22 mouse cellular contexts compared by ENCODE assay signal in the genomic region with DNA sequence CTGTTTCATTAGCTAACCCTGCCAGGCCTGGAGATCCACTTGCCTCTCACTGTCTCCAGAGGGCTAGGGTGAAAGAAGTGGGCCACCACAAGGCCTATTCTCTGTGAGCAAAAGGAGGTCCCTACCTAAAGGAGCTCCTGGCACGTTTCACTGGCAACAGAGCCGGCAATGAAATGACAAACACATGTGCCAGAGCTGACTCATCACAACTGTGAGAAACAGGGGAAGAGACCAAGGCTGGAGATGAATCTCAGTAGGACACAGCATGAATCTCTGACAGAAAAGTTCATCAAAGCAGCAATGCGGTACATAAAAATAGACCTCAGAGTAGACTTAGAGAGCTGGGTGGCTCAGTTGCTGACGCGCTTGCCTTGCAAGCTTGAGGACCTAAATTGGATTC. TPM values are rescaled to one million over a fixed set of nuclear protein-coding genes. Genes with fewer than 3 reads are reported as not detected.
DNase-seq lines count a peak whose midpoint lies in the region; ATAC-seq and TF ChIP-seq lines count a peak whose summit lies in the region.
"Had no signal": no experiment of that assay in that cellular context is flagged by ENCODE, and none has a peak within 500 bp of the region (broad histone marks: within the 10 kb centered on the region; RNA-seq: fewer than 3 reads in every experiment).

No protein-coding gene starts in this region.

- no peak overlapping the region for H3K9ac ChIP-seq in intestine, postnatal 0 days (ENCODE audit: low read depth, low read length)
- H3K9ac ChIP-seq in intestine, embryonic 16.5 days (ENCODE audit: low read depth, low read length) = no peak overlapping the region
- no peak overlapping the region for H3K9ac ChIP-seq in embryonic facial prominence, embryonic 15.5 days
- H3K9ac ChIP-seq: heart, embryonic 15.5 days; neural tube, embryonic 12.5 days had no signal

- H3K79me3 ChIP-seq in C2C12 (ENCODE audit: low read depth) = no peaks in the 10 kb centered on the region

- H3K27ac ChIP-seq in intestine, postnatal 0 days (ENCODE audit: low read depth, low read length) = 0 out of 2 replicates have a peak overlapping the region, but pooled peaks have one; percentile 54
- H3K27ac ChIP-seq in intestine, embryonic 16.5 days (ENCODE audit: low read length) = no peak overlapping the region
- 0 out of 2 replicates have a peak overlapping the region, but pooled peaks have one; percentile 2 for H3K27ac ChIP-seq in embryonic facial prominence, embryonic 15.5 days (replicated peaks)
- H3K27ac ChIP-seq: heart, adult 2 months; heart, embryonic 15.5 days; hindbrain, postnatal 0 days; neural tube, embryonic 12.5 days had no signal

- 61% methylated on average over 5 of the region's 5 CpGs for WGBS in intestine, postnatal 0 days
- 59% methylated on average over 5 of the region's 5 CpGs for WGBS in intestine, embryonic 16.5 days
- WGBS in embryonic facial prominence, embryonic 15.5 days = 41% methylated on average over 5 of the region's 5 CpGs

- H3ac ChIP-seq in C2C12 (ENCODE audit: control insufficient read depth, insufficient read length, low read depth) = no peak overlapping the region

- no peak for ATAC-seq in intestine, postnatal 0 days
- ATAC-seq in intestine, embryonic 16.5 days = no peak
- ATAC-seq in embryonic facial prominence, embryonic 15.5 days (ENCODE audit: insufficient number of reproducible peaks, low FRiP score, low TSS enrichment, low read depth) = no peak
- ATAC-seq: activated CD4-positive, CD25-positive, alpha-beta regulatory T cell, adult 4 months; forebrain, embryonic 14.5 days; hindbrain, postnatal 0 days; Patski had no signal

- no peaks in the 10 kb centered on the region for H3K4me1 ChIP-seq in intestine, postnatal 0 days (replicated peaks; ENCODE audit: control insufficient read depth, insufficient read depth, low read length)
- H3K4me1 ChIP-seq in intestine, embryonic 16.5 days (ENCODE audit: control insufficient read depth, insufficient read depth, low read length) = 0 out of 2 replicates have a peak, but pooled peaks cover 3% of the 10 kb centered on the region
- H3K4me1 ChIP-seq in embryonic facial prominence, embryonic 15.5 days = peaks cover 4% of the 10 kb centered on the region; the same call in 1 of the 2 replicates
- H3K4me1 ChIP-seq: neural tube, embryonic 12.5 days had no signal

- no peak for TF ChIP-seq CTCF in intestine, postnatal 0 days (IDR thresholded peaks at IDR 0.05; ENCODE audit: low read depth)
- TF ChIP-seq CTCF in C2C12 (IDR thresholded peaks at IDR 0.05; ENCODE audit: control insufficient read depth, insufficient read depth, insufficient read length) = no peak

- H3K4me3 ChIP-seq in intestine, postnatal 0 days (ENCODE audit: low read depth, low read length) = no peak overlapping the region
- H3K4me3 ChIP-seq in intestine, embryonic 16.5 days (ENCODE audit: low read length) = no peak overlapping the region
- no peak overlapping the region for H3K4me3 ChIP-seq in C2C12 (ENCODE audit: insufficient read depth, poor library complexity, severe bottlenecking)
- H3K4me3 ChIP-seq in embryonic facial prominence, embryonic 15.5 days (replicated peaks) = no peak overlapping the region
- H3K4me3 ChIP-seq: heart, adult 2 months; heart, embryonic 15.5 days; neural tube, embryonic 12.5 days had no signal

- H3K79me2 ChIP-seq in C2C12 (ENCODE audit: control insufficient read depth, insufficient read depth) = peaks cover 3% of the 10 kb centered on the region

- no peaks in the 10 kb centered on the region for H3K36me3 ChIP-seq in intestine, postnatal 0 days (ENCODE audit: control insufficient read depth, insufficient read depth)
- H3K36me3 ChIP-seq in intestine, embryonic 16.5 days (ENCODE audit: control insufficient read depth, insufficient read depth, low read length) = no peaks in the 10 kb centered on the region
- H3K36me3 ChIP-seq in C2C12 (ENCODE audit: control insufficient read depth, insufficient read depth) = no peaks in the 10 kb centered on the region
- no peaks in the 10 kb centered on the region for H3K36me3 ChIP-seq in embryonic facial prominence, embryonic 15.5 days
- H3K36me3 ChIP-seq: heart, embryonic 15.5 days; neural tube, embryonic 12.5 days had no signal

- no peaks in the 10 kb centered on the region for H3K27me3 ChIP-seq in intestine, postnatal 0 days (replicated peaks; ENCODE audit: control insufficient read depth, insufficient read depth, low read length)
- H3K27me3 ChIP-seq in intestine, embryonic 16.5 days (replicated peaks; ENCODE audit: control insufficient read depth, insufficient read depth, low read length) = no peaks in the 10 kb centered on the region
- H3K27me3 ChIP-seq in C2C12 (ENCODE audit: control insufficient read depth, insufficient read depth, insufficient read length) = no peaks in the 10 kb centered on the region
- no peaks in the 10 kb centered on the region for H3K27me3 ChIP-seq in embryonic facial prominence, embryonic 15.5 days
- H3K27me3 ChIP-seq: heart, embryonic 15.5 days; neural tube, embryonic 12.5 days; Patski had no signal

- peak; percentile 86 for DNase-seq in adrenal gland, adult 2 months
- DNase-seq in retina, embryonic 14.5 days (ENCODE audit: low spot score) = no peak
- no peak for DNase-seq in layer of hippocampus, postnatal 14 days (ENCODE audit: low spot score in 2 of 2)
- DNase-seq: cerebellum, adult 9-11 months; gastrocnemius, postnatal 10 days; heart, adult 2 months; kidney, adult 2 months; kidney, postnatal 25 days; layer of hippocampus, adult 9-11 months; lung, adult 18-20 months; lung, postnatal 36 days; right cerebral cortex, postnatal 4 days had no signal

- H3K4me2 ChIP-seq in intestine, postnatal 0 days (replicated peaks; ENCODE audit: low read depth) = no peak overlapping the region
- H3K4me2 ChIP-seq in intestine, embryonic 16.5 days (ENCODE audit: low read depth, low read length) = no peak overlapping the region
- no peak overlapping the region for H3K4me2 ChIP-seq in embryonic facial prominence, embryonic 15.5 days (replicated peaks)
- H3K4me2 ChIP-seq: heart, embryonic 15.5 days; neural tube, embryonic 12.5 days had no signal

- no peaks in the 10 kb centered on the region for H3K9me3 ChIP-seq in intestine, postnatal 0 days (ENCODE audit: control insufficient read depth)
- H3K9me3 ChIP-seq in intestine, embryonic 16.5 days (ENCODE audit: control insufficient read depth, low read length) = no peaks in the 10 kb centered on the region
- no peaks in the 10 kb centered on the region for H3K9me3 ChIP-seq in embryonic facial prominence, embryonic 15.5 days (replicated peaks)
- H3K9me3 ChIP-seq: heart, embryonic 15.5 days; neural tube, embryonic 12.5 days had no signal

TF ChIP-seq in C2C12, 6 proteins besides CTCF, POLR2A, EP300 and RAD21:
- TF ChIP-seq CEBPB (IDR thresholded peaks at IDR 0.05; ENCODE audit: low read depth) = no peak
- TF ChIP-seq MAX (IDR thresholded peaks at IDR 0.05) = peak; percentile 18

RNA-seq across cellular contexts. Expression of a gene that starts 5.0 kb away (rescaled TPM):
- 141 and 148 TPM in 2 replicates for polyA plus RNA-seq in intestine, postnatal 0 days (2015; fragmentation: Nextera tagmentation; extraction: Ambion mirVana)
- polyA plus RNA-seq in intestine, embryonic 16.5 days (2015; fragmentation: Nextera tagmentation; extraction: Ambion mirVana) = 252 and 268 TPM in 2 replicates
- polyA plus RNA-seq in C2C12 (2012; fragmentation: generic; extraction: Trizol) = 154 TPM
- 100 to 1,000 TPM; 234 to 244 TPM for total RNA-seq in adrenal gland, adult 2 months (2021)
- 52.6 and 73.7 TPM in 2 replicates for polyA plus RNA-seq in adrenal gland, adult 2 months (2012; rRNA removed)
- polyA plus RNA-seq in embryonic facial prominence, embryonic 15.5 days (2015; fragmentation: Nextera tagmentation; extraction: Ambion mirVana) = 292 and 298 TPM in 2 replicates
- total RNA-seq in layer of hippocampus, postnatal 14 days (2021) = 100 to 1,000 TPM; 337 to 342 TPM

RNA-seq across cellular contexts. Expression of a gene that starts 7.6 kb away (rescaled TPM):
- polyA plus RNA-seq in intestine, postnatal 0 days (2015; fragmentation: Nextera tagmentation; extraction: Ambion mirVana) = 1,208 and 1,296 TPM in 2 replicates
- polyA plus RNA-seq in intestine, embryonic 16.5 days (2015; fragmentation: Nextera tagmentation; extraction: Ambion mirVana) = 288 and 325 TPM in 2 replicates
- 355 TPM for polyA plus RNA-seq in C2C12 (2012; fragmentation: generic; extraction: Trizol)
- total RNA-seq in adrenal gland, adult 2 months (2021) = 100 to 1,000 TPM; 380 to 402 TPM
- 67.7 and 81.7 TPM in 2 replicates for polyA plus RNA-seq in adrenal gland, adult 2 months (2012; rRNA removed)
- polyA plus RNA-seq in embryonic facial prominence, embryonic 15.5 days (2015; fragmentation: Nextera tagmentation; extraction: Ambion mirVana) = 265 and 273 TPM in 2 replicates
- 10 to 100 TPM; 33.8 to 37.6 TPM for total RNA-seq in layer of hippocampus, postnatal 14 days (2021)

RNA-seq across cellular contexts. Expression of a gene that starts 46.9 kb away (rescaled TPM):
- 22.8 and 26.5 TPM in 2 replicates for polyA plus RNA-seq in intestine, postnatal 0 days (2015; fragmentation: Nextera tagmentation; extraction: Ambion mirVana)
- polyA plus RNA-seq in intestine, embryonic 16.5 days (2015; fragmentation: Nextera tagmentation; extraction: Ambion mirVana) = 35.9 and 39.9 TPM in 2 replicates
- polyA plus RNA-seq in C2C12 (2012; fragmentation: generic; extraction: Trizol) = 10.6 TPM
- 10 to 100 TPM; 21.7 to 31.2 TPM for total RNA-seq in adrenal gland, adult 2 months (2021)
- polyA plus RNA-seq in adrenal gland, adult 2 months (2012; rRNA removed) = 18.7 and 21.3 TPM in 2 replicates
- 12.7 and 14.1 TPM in 2 replicates for polyA plus RNA-seq in embryonic facial prominence, embryonic 15.5 days (2015; fragmentation: Nextera tagmentation; extraction: Ambion mirVana)
- total RNA-seq in layer of hippocampus, postnatal 14 days (2021) = 10 to 100 TPM; 71.0 to 73.2 TPM
